Mouse (Mus musculus): Measurements from ENCODE around the gene Ncbp1. TPM values are rescaled to one million over a fixed set of nuclear protein-coding genes. Genes with fewer than 3 reads are reported as not detected.

Gene Ncbp1
- total RNA-seq, 2 experiments from 2014 or later, result 51.4 to 60.4 TPM

DNA sequence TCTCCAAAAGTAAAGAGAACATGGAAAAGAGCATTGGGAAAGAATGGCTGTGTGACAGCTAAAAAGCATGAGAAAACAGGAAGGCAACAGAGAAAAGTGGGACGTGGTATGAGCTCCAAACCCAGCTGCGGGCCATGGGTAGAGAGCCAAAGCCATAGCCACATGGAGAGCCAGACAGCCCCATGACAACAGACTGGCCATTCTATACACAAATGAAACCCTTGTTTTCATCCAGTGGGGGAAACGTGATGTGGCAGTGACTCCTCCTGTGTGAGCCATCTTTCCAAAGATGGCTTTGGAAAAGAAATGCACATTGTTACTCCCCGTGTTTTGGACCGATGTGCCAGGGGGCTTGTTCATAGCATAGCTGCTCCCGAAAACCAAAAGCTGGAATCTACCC is 58.1 kb downstream of the Ncbp1 start:
- no peak for DNase-seq (ENCODE audit: extremely low spot score in 1 of 2, low spot score in 1 of 2)

- DNase-seq (ENCODE audit: extremely low spot score in 1 of 2, low spot score in 1 of 2), result no peak
Measured at GRCm38 (mm10) chr4:46198064-46198463, 59.7 kb downstream of the Ncbp1 start.

GRCm38 (mm10) chr4:46201834-46202561 is 63.6 kb downstream of the Ncbp1 start:
- peak; percentile 31 to 60 for DNase-seq (ENCODE audit: extremely low spot score in 1 of 2, low spot score in 1 of 2)

DNA sequence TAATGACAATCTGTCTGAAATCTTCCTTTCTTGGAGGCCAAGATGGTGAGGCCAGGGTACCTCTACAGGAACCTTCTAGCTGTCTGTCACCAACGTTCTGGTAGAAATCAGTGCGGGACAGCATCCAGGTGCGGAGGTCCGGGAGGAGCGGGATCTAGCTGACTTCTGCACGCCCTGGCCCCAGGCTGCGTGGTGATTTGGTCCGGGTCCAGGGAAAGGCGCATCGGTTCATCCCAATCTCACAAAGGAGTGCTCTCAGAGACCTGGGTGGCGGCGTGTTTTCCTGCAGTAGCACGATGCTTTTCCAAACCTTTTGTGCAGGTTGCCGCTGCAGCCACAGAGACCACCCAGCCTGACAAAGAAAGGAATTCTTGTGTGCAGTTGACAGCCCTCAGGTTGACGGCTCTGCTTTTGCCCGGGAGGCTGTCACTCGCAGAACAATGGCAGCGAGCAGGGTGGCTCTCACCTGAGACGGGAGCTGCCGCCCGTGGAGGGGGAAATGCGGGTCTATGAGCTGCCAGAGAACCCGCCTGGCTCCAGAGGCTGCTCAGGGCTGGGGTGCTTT is 64.2 kb downstream of the Ncbp1 start:
- DNase-seq (ENCODE audit: extremely low spot score in 1 of 2, low spot score in 1 of 2), result peak in 1 of 2 experiments; percentile 21

GRCm38 (mm10) chr4:46221090-46221489 is 82.7 kb downstream of the Ncbp1 start:
- DNase-seq (ENCODE audit: extremely low spot score in 1 of 2, low spot score in 1 of 2), result no peak

Other genes with a start within 250 kb of the Ncbp1 start
- under 1 TPM; 0.12 to 0.38 TPM for gene Ccdc180, start 248.3 kb upstream of the Ncbp1 start, total RNA-seq (2021)
- gene Tdrd7, start 173.3 kb upstream of the Ncbp1 start, total RNA-seq (2021), result 10 to 100 TPM; 29.1 to 29.4 TPM
- 10 to 100 TPM; 20.7 to 20.9 TPM for gene Tmod1, start 99.7 kb upstream of the Ncbp1 start, total RNA-seq (2021)
- 10 to 100 TPM; 19.0 to 22.0 TPM for gene Tstd2, start 81 bp downstream of the Ncbp1 start, total RNA-seq (2021)
- 10 to 100 TPM; 12.7 to 18.0 TPM for gene Xpa, start 57.7 kb downstream of the Ncbp1 start, total RNA-seq (2021)
- gene Foxe1, start 205.0 kb downstream of the Ncbp1 start, total RNA-seq (2021), result not detected